Mouse (Mus musculus) left cerebral cortex, adult 2 months (tissue): ENCODE measurements around the gene Usp5. TPM values are rescaled to one million over a fixed set of nuclear protein-coding genes. Genes with fewer than 3 reads are reported as not detected.
"Not testable (repeated sequence)": the region's sequence is repeated elsewhere in the genome, so short reads cannot be mapped to it uniquely, and the experiment has no call there.

Source experiments
- DNase-seq, 2 experiments: peaks; one replicate each; pipeline ENCODE4 v3.0.0; 2021 to 2022; ENCODE audit warnings: low spot score in 2 of 2, mixed read lengths in 1 of 2; ENCODE audit errors: extremely low spot score in 1 of 2
- H3K27ac ChIP-seq: fragments of 200-600 bp; 2 replicates; pipeline ENCODE4 v1.8.1; 2022
- H3K4me3 ChIP-seq: fragments of 200-600 bp; 2 replicates; pipeline ENCODE4 v1.8.1; 2022
- CTCF ChIP-seq: fragments of 200-600 bp; IDR thresholded peaks from 2 replicates; pipeline ENCODE4 v1.8.1; 2022; ENCODE audit warnings: antibody characterized with exemption, mild to moderate bottlenecking, moderate library complexity
- intact Hi-C: fragments of 180-260 bp; cut with DNase I; formaldehyde crosslinking; loops from one replicate; pipeline ENCODE4 v1.15.1; 2025
- total RNA-seq, 2 experiments: library from RNA; stranded (reverse); gene quantifications; 2 replicates each; pipeline ENCODE4 v1.2.3; 2021

Gene Usp5
- total RNA-seq, 2 experiments from 2014 or later = 184 to 190 TPM

- H3K4me3 ChIP-seq = peak overlapping the region; percentile 53
- TF ChIP-seq CTCF = peak; percentile 70
- intact Hi-C loops = loop anchor here (1.0 kb wide), 1 partner anchor 40 kb away; the partner anchor contains the start of gene Eno2
- peak; percentile 65 to 70 for DNase-seq
- H3K27ac ChIP-seq = peak overlapping the region; percentile 73
Measured at GRCm38 (mm10) chr6:124809052-124809774, 20.1 kb downstream of the Usp5 start.

- intact Hi-C loops = loop anchor here (1.0 kb wide), 1 partner anchor 39 kb away; the partner anchor contains the start of gene Eno2
- peak in 1 of 2 experiments; percentile 44 for DNase-seq
- TF ChIP-seq CTCF = no peak
- H3K4me3 ChIP-seq = peak within 1 kb of the TSS; percentile 53
- peak within 1 kb of the TSS; percentile 98 for H3K27ac ChIP-seq
Measured at GRCm38 (mm10) chr6:124808358-124809012, 20.8 kb downstream of the Usp5 start, which contains the start of gene Spsb2. TSS of gene Spsb2 (plus strand) at chr6:124808661.

- no peak overlapping the region for H3K4me3 ChIP-seq
- H3K27ac ChIP-seq = peak overlapping the region; percentile 77
- no peak for DNase-seq
- no peak for TF ChIP-seq CTCF
- intact Hi-C loops = no loop called here
Measured at GRCm38 (mm10) chr6:124807986-124808357, 21.3 kb downstream of the Usp5 start.

GRCm38 (mm10) chr6:124807366-124807765 is 21.9 kb downstream of the Usp5 start:
- intact Hi-C loops = no loop called here
- peak in 1 of 2 experiments; percentile 27 for DNase-seq
- Histone ChIP-seq H3K4me3 (no peak overlapping the region), H3K27ac (peak overlapping the region; percentile 98)
- no peak for TF ChIP-seq CTCF

GRCm38 (mm10) chr6:124806446-124807140 is 22.7 kb downstream of the Usp5 start:
- intact Hi-C loops = no loop called here
- TF ChIP-seq CTCF = no peak
- Histone ChIP-seq H3K4me3 (peak overlapping the region; percentile 50), H3K27ac (peak overlapping the region; percentile 98)
- DNase-seq = no peak

GRCm38 (mm10) chr6:124805341-124806321 is 23.7 kb downstream of the Usp5 start:
- peak; percentile 95 to 97 for DNase-seq
- peak overlapping the region; percentile 50 for H3K4me3 ChIP-seq
- TF ChIP-seq CTCF = peak; percentile 19
- intact Hi-C loops = loop anchor here (1.0 to 2.0 kb wide), 2 partner anchors 15 to 36 kb away; partner anchors contain the start of gene Eno2
- H3K27ac ChIP-seq = peak overlapping the region; percentile 98

- no peak for DNase-seq
- intact Hi-C loops = loop anchor here (1.0 to 2.0 kb wide), 2 partner anchors 8 to 14 kb away; no protein-coding TSS in a partner anchor
- no peak overlapping the region for H3K4me3 ChIP-seq
- TF ChIP-seq CTCF = no peak
- no peak overlapping the region for H3K27ac ChIP-seq
Measured at GRCm38 (mm10) chr6:124804341-124804740, 24.9 kb downstream of the Usp5 start.

GRCm38 (mm10) chr6:124803691-124804090 is 25.6 kb downstream of the Usp5 start:
- not testable (repeated sequence) for H3K27ac ChIP-seq, DNase-seq, H3K4me3 ChIP-seq
- intact Hi-C loops = loop anchor here (1.0 to 2.0 kb wide), 2 partner anchors 7 to 13 kb away; no protein-coding TSS in a partner anchor

GRCm38 (mm10) chr6:124803061-124803460 is 26.2 kb downstream of the Usp5 start:
- H3K4me3 ChIP-seq = no peak overlapping the region
- H3K27ac ChIP-seq = no peak overlapping the region
- DNase-seq = no peak
- TF ChIP-seq CTCF = no peak; the same call in 1 of the 2 replicates
- intact Hi-C loops = no loop called here

GRCm38 (mm10) chr6:124802400-124802799 is 26.9 kb downstream of the Usp5 start:
- H3K4me3 ChIP-seq, DNase-seq, intact Hi-C loops, H3K27ac ChIP-seq: not testable (repeated sequence)

- intact Hi-C loops = loop anchor here (1.0 kb wide), 1 partner anchor 8 kb away; no protein-coding TSS in a partner anchor
Measured at GRCm38 (mm10) chr6:124796200-124796599, 33.1 kb downstream of the Usp5 start.

More at GRCm38 (mm10) chr6:124796200-124796599, 33.1 kb downstream of the Usp5 start:
- no peak for DNase-seq
- H3K4me3 ChIP-seq = no peak overlapping the region
- TF ChIP-seq CTCF = no peak
- H3K27ac ChIP-seq = no peak overlapping the region
